Comparison of ENCODE assay signal across 8 mouse cellular contexts in genomic region chr1:127773198-127773802, GRCm38 (mm10). TPM values are rescaled to one million over a fixed set of nuclear protein-coding genes. Genes with fewer than 3 reads are reported as not detected.
DNase-seq lines count a peak whose midpoint lies in the region; ATAC-seq and TF ChIP-seq lines count a peak whose summit lies in the region.

No protein-coding gene starts in this region.

- intact Hi-C loops in heart, postnatal 36 days (cut with DNase I): loop anchor here (2.0 to 10.0 kb wide), 5 partner anchors 94 to 642 kb away; partner anchors contain the start of genes Dars, Mgat5, Rab3gap1 and Ubxn4
- intact Hi-C loops in gastrocnemius, postnatal 36 days (cut with DNase I): no loop called here

- no peaks in the 10 kb centered on the region for H3K27me3 ChIP-seq in heart, embryonic 12.5 days (replicated peaks)
- no peaks in the 10 kb centered on the region for H3K27me3 ChIP-seq in forebrain, postnatal 0 days (ENCODE audit: insufficient read depth, low read length)
- no peaks in the 10 kb centered on the region for H3K27me3 ChIP-seq in liver, embryonic 13.5 days
- no peaks in the 10 kb centered on the region for H3K27me3 ChIP-seq in stomach, embryonic 16.5 days (ENCODE audit: control insufficient read depth, insufficient read depth, low read length)

- TF ChIP-seq CTCF in forebrain, postnatal 0 days (IDR thresholded peaks at IDR 0.05; ENCODE audit: low read depth): no peak

- peak overlapping the region; percentile 83 for H3K9ac ChIP-seq in heart, embryonic 12.5 days
- H3K9ac ChIP-seq in forebrain, postnatal 0 days: peak overlapping the region; percentile 91
- H3K9ac ChIP-seq in liver, embryonic 13.5 days: peak overlapping the region; percentile 83
- peak overlapping the region; percentile 80 for H3K9ac ChIP-seq in stomach, embryonic 16.5 days (ENCODE audit: low read length)

- peak overlapping the region; percentile 96 for H3K27ac ChIP-seq in heart, embryonic 12.5 days (ENCODE audit: poor library complexity, severe bottlenecking)
- peak overlapping the region; percentile 92 for H3K27ac ChIP-seq in forebrain, postnatal 0 days (ENCODE audit: low read depth, low read length)
- peak overlapping the region; percentile 91 for H3K27ac ChIP-seq in liver, embryonic 13.5 days
- peak overlapping the region; percentile 93 for H3K27ac ChIP-seq in stomach, embryonic 16.5 days (ENCODE audit: low read length)

- peaks cover 12% of the 10 kb centered on the region; the same call in 1 of the 2 replicates for H3K36me3 ChIP-seq in heart, embryonic 12.5 days
- H3K36me3 ChIP-seq in forebrain, postnatal 0 days (ENCODE audit: insufficient read depth): no peaks in the 10 kb centered on the region
- H3K36me3 ChIP-seq in liver, embryonic 13.5 days: peaks cover 13% of the 10 kb centered on the region; the same call in 1 of the 2 replicates
- no peaks in the 10 kb centered on the region for H3K36me3 ChIP-seq in stomach, embryonic 16.5 days (ENCODE audit: control insufficient read depth, insufficient read depth, low read length)

- H3K4me1 ChIP-seq in heart, embryonic 12.5 days (replicated peaks): peaks cover 28% of the 10 kb centered on the region
- H3K4me1 ChIP-seq in forebrain, postnatal 0 days (ENCODE audit: insufficient read depth): 0 out of 2 replicates have a peak, but pooled peaks cover 14% of the 10 kb centered on the region
- H3K4me1 ChIP-seq in liver, embryonic 13.5 days (replicated peaks): peaks cover 33% of the 10 kb centered on the region
- H3K4me1 ChIP-seq in stomach, embryonic 16.5 days (ENCODE audit: control insufficient read depth, insufficient read depth, low read length): peaks cover 16% of the 10 kb centered on the region

- peak overlapping the region; percentile 83 for H3K4me3 ChIP-seq in heart, embryonic 12.5 days
- peak overlapping the region; percentile 74 for H3K4me3 ChIP-seq in forebrain, postnatal 0 days (ENCODE audit: low read depth, low read length)
- H3K4me3 ChIP-seq in liver, embryonic 13.5 days (replicated peaks): peak overlapping the region; percentile 89
- H3K4me3 ChIP-seq in stomach, embryonic 16.5 days (replicated peaks; ENCODE audit: low read length): peak overlapping the region; percentile 82

- DNase-seq in heart, postnatal 36 days: no peak
- peak; percentile 51 for DNase-seq in NIH3T3 (ENCODE audit: low read depth)
- DNase-seq in forebrain, postnatal 0 days: no peak
- DNase-seq in liver, embryonic 13.5 days: no peak
- no peak for DNase-seq in gastrocnemius, postnatal 36 days
- no peak for DNase-seq in kidney, adult 9 months

- peak; percentile 16 for ATAC-seq in heart, embryonic 12.5 days (ENCODE audit: insufficient number of reproducible peaks, low FRiP score)
- peak; percentile 26 for ATAC-seq in forebrain, postnatal 0 days
- ATAC-seq in liver, embryonic 13.5 days (ENCODE audit: low read depth): peak; percentile 5
- ATAC-seq in stomach, embryonic 16.5 days (ENCODE audit: insufficient read depth, low FRiP score): peak; percentile 0; the same call in 1 of the 2 replicates

- H3K4me2 ChIP-seq in heart, embryonic 12.5 days: peak overlapping the region; percentile 83
- peak overlapping the region; percentile 65 for H3K4me2 ChIP-seq in forebrain, postnatal 0 days (ENCODE audit: low read depth)
- peak overlapping the region; percentile 91 for H3K4me2 ChIP-seq in liver, embryonic 13.5 days
- H3K4me2 ChIP-seq in stomach, embryonic 16.5 days (ENCODE audit: low read depth, low read length): peak overlapping the region; percentile 84

- H3K9me3 ChIP-seq in heart, embryonic 12.5 days (replicated peaks): no peaks in the 10 kb centered on the region
- no peaks in the 10 kb centered on the region for H3K9me3 ChIP-seq in forebrain, postnatal 0 days (ENCODE audit: low read length)
- no peaks in the 10 kb centered on the region for H3K9me3 ChIP-seq in liver, embryonic 13.5 days (replicated peaks)
- H3K9me3 ChIP-seq in stomach, embryonic 16.5 days (replicated peaks; ENCODE audit: control insufficient read depth, low read length): no peaks in the 10 kb centered on the region

- WGBS in heart, embryonic 12.5 days: 1% methylated on average over 14 of the region's 14 CpGs
- 1% methylated on average over 14 of the region's 14 CpGs for WGBS in forebrain, postnatal 0 days
- WGBS in liver, embryonic 13.5 days (ENCODE audit: insufficient replicate concordance): under 1% methylated on average over 14 of the region's 14 CpGs
- WGBS in stomach, embryonic 16.5 days: under 1% methylated on average over 14 of the region's 14 CpGs

RNA-seq across cellular contexts. Expression of gene Ccnt2, which starts 0.7 kb away (rescaled TPM):
- 65.4 and 70.9 TPM in 2 replicates for polyA plus RNA-seq in heart, embryonic 12.5 days (2016; fragmentation: Nextera tagmentation; extraction: Ambion mirVana)
- total RNA-seq in heart, postnatal 36 days (2021): 10 to 100 TPM; 20.9 to 26.6 TPM
- 36.2 and 51.5 TPM in 2 replicates for total RNA-seq in forebrain, postnatal 0 days (2014; rRNA removed)
- 12.8 and 23.2 TPM in 2 replicates for polyA plus RNA-seq in forebrain, postnatal 0 days (2015; fragmentation: Nextera tagmentation; extraction: Ambion mirVana)
- polyA plus RNA-seq in liver, embryonic 13.5 days (2015; fragmentation: Nextera tagmentation; extraction: Ambion mirVana): 28.0 and 32.9 TPM in 2 replicates
- 74.8 and 80.8 TPM in 2 replicates for polyA plus RNA-seq in stomach, embryonic 16.5 days (2015; fragmentation: Nextera tagmentation; extraction: Ambion mirVana)
- 10 to 100 TPM; 20.2 to 22.7 TPM for total RNA-seq in gastrocnemius, postnatal 36 days (2021)

RNA-seq across cellular contexts. Expression of gene Acmsd, which starts 44.1 kb away (rescaled TPM):
- polyA plus RNA-seq in heart, embryonic 12.5 days (2016; fragmentation: Nextera tagmentation; extraction: Ambion mirVana): 0.18 and 0.42 TPM in 2 replicates
- total RNA-seq in heart, postnatal 36 days (2021): under 1 TPM; 0.24 to 0.28 TPM
- total RNA-seq in forebrain, postnatal 0 days (2014; rRNA removed): not detected in 2 replicates
- polyA plus RNA-seq in forebrain, postnatal 0 days (2015; fragmentation: Nextera tagmentation; extraction: Ambion mirVana): 0.11 TPM in 1 of 2 replicates, not detected in the other
- 9.2 and 10.9 TPM in 2 replicates for polyA plus RNA-seq in liver, embryonic 13.5 days (2015; fragmentation: Nextera tagmentation; extraction: Ambion mirVana)
- polyA plus RNA-seq in stomach, embryonic 16.5 days (2015; fragmentation: Nextera tagmentation; extraction: Ambion mirVana): 0.36 and 0.39 TPM in 2 replicates
- not detected for total RNA-seq in gastrocnemius, postnatal 36 days (2021)
